Mouse (Mus musculus) T-helper 1 cell (primary cell): ENCODE results near the gene Rae1.

Experiments
- in situ Hi-C: fragments of 300-600 bp; cut with MboI, MseI; formaldehyde crosslinking; loops from one replicate; pipeline ENCODE4 v1.15.1; 2025; ENCODE audit warnings: high pct_unique_total_duplicates

Gene Rae1

GRCm38 (mm10) chr2:172990161-172990560 lies 9.8 kb upstream of the Rae1 start:
- in situ Hi-C loops: loop anchor here (5.0 kb wide), 1 partner anchor 153 kb away; no protein-coding TSS in a partner anchor

- in situ Hi-C loops: no loop called here
These were observed 3.7 kb upstream of the Rae1 start for GRCm38 (mm10) chr2:172996207-172996606.

- in situ Hi-C loops: no loop called here
These were observed 2.2 kb upstream of the Rae1 start for GRCm38 (mm10) chr2:172997748-172998147.

GRCm38 (mm10) chr2:172998478-172998877 lies 1.4 kb upstream of the Rae1 start:
- in situ Hi-C loops: no loop called here

GRCm38 (mm10) chr2:173000285-173000652 lies 352 bp downstream of the Rae1 start:
- in situ Hi-C loops: loop anchor here (5.0 kb wide), 1 partner anchor 82 kb away; no protein-coding TSS in a partner anchor

GRCm38 (mm10) chr2:173000921-173001320 lies 1.0 kb downstream of the Rae1 start:
- in situ Hi-C loops: loop anchor here (5.0 kb wide), 1 partner anchor 81 kb away; no protein-coding TSS in a partner anchor

- in situ Hi-C loops: loop anchor here (5.0 kb wide), 1 partner anchor 79 kb away; no protein-coding TSS in a partner anchor
These were observed 3.8 kb downstream of the Rae1 start for GRCm38 (mm10) chr2:173003737-173004136.

- in situ Hi-C loops: no loop called here
These were observed 10.4 kb downstream of the Rae1 start for GRCm38 (mm10) chr2:173010220-173010717.

GRCm38 (mm10) chr2:173011440-173011839 lies 11.5 kb downstream of the Rae1 start:
- in situ Hi-C loops: no loop called here

GRCm38 (mm10) chr2:173014741-173015287 lies 14.9 kb downstream of the Rae1 start:
- in situ Hi-C loops: no loop called here

GRCm38 (mm10) chr2:173017940-173018339 lies 18.0 kb downstream of the Rae1 start:
- in situ Hi-C loops: no loop called here

- in situ Hi-C loops: no loop called here
These were observed 18.7 kb downstream of the Rae1 start for GRCm38 (mm10) chr2:173018618-173019017.

- in situ Hi-C loops: no loop called here
These were observed 19.4 kb downstream of the Rae1 start for GRCm38 (mm10) chr2:173019322-173019721.

- in situ Hi-C loops: loop anchor here (10.0 kb wide), 1 partner anchor 1325 kb away; the partner anchor contains the start of gene Gm20721
These were observed 19.9 kb downstream of the Rae1 start for GRCm38 (mm10) chr2:173019790-173020189.

GRCm38 (mm10) chr2:173020430-173020829 lies 20.5 kb downstream of the Rae1 start, which contains the start of gene Rbm38:
Gene Rbm38, plus strand, starts transcription at chr2:173020498.
- in situ Hi-C loops: loop anchor here (10.0 kb wide), 1 partner anchor 1324 kb away; the partner anchor contains the start of gene Gm20721

GRCm38 (mm10) chr2:173021633-173022055 lies 21.7 kb downstream of the Rae1 start:
- in situ Hi-C loops: loop anchor here (10.0 kb wide), 1 partner anchor 1323 kb away; the partner anchor contains the start of gene Gm20721

GRCm38 (mm10) chr2:173022056-173022681 lies 22.3 kb downstream of the Rae1 start:
- in situ Hi-C loops: loop anchor here (10.0 kb wide), 1 partner anchor 1323 kb away; the partner anchor contains the start of gene Gm20721

GRCm38 (mm10) chr2:173022813-173023212 lies 22.9 kb downstream of the Rae1 start:
- in situ Hi-C loops: loop anchor here (10.0 kb wide), 1 partner anchor 1322 kb away; the partner anchor contains the start of gene Gm20721

GRCm38 (mm10) chr2:173023371-173023851 lies 23.5 kb downstream of the Rae1 start:
- in situ Hi-C loops: loop anchor here (10.0 kb wide), 1 partner anchor 1321 kb away; the partner anchor contains the start of gene Gm20721

- in situ Hi-C loops: loop anchor here (10.0 kb wide), 1 partner anchor 1321 kb away; the partner anchor contains the start of gene Gm20721
These were observed 24.0 kb downstream of the Rae1 start for GRCm38 (mm10) chr2:173023966-173024365.

- in situ Hi-C loops: loop anchor here (10.0 kb wide), 1 partner anchor 1320 kb away; the partner anchor contains the start of gene Gm20721
These were observed 24.5 kb downstream of the Rae1 start for GRCm38 (mm10) chr2:173024392-173024791.

- in situ Hi-C loops: loop anchor here (10.0 kb wide), 1 partner anchor 1320 kb away; the partner anchor contains the start of gene Gm20721
These were observed 25.0 kb downstream of the Rae1 start for GRCm38 (mm10) chr2:173024938-173025337.
